Mouse (Mus musculus) mesoderm, embryonic 11.5 days (tissue): ENCODE measurements at regions not wholly inside any gene's neighbourhood (a gene's known extent, or its start where the extent isn't known, plus 50 kb on each side); places are given as distances from the start of the nearest gene placed in this dataset.

Source experiments
- DNase-seq: peaks from one replicate; pipeline ENCODE4 v3.0.0-alpha.2; 2012; ENCODE audit warnings: low read depth, low spot score

GRCm38 (mm10) chr11:57904216-57904615, 71.6 kb upstream of the Hand1 start:
- DNase-seq: no peak

- no peak for DNase-seq
Observed at GRCm38 (mm10) chr11:57899335-57899734, 66.7 kb upstream of the Hand1 start.

GRCm38 (mm10) chr11:57895497-57895896, 62.9 kb upstream of the Hand1 start:
- no peak for DNase-seq

GRCm38 (mm10) chr11:57882736-57883635, 50.4 kb upstream of the Hand1 start:
- DNase-seq: peak; percentile 41
